Mouse (Mus musculus): ENCODE measurements at regions not wholly inside any gene's neighbourhood (a gene's known extent, or its start where the extent isn't known, plus 50 kb on each side); places are given as distances from the start of the nearest gene placed in this dataset.

- Histone ChIP-seq H3K9me3 (replicated peaks; ENCODE audit: control insufficient read depth, low read length) (no peaks in the 10 kb centered on the region), H3K27ac (ENCODE audit: low read depth) (no peak overlapping the region), H3K9ac (replicated peaks; ENCODE audit: low read depth, low read length) (no peak overlapping the region), H3K27me3 (ENCODE audit: control insufficient read depth, insufficient read depth, low read length) (no peaks in the 10 kb centered on the region), H3K36me3 (replicated peaks; ENCODE audit: control insufficient read depth, insufficient read depth, low read length) (no peaks in the 10 kb centered on the region), H3K4me3 (ENCODE audit: low read depth, low read length) (no peak overlapping the region), H3K4me1 (ENCODE audit: control insufficient read depth, insufficient read depth) (no peaks in the 10 kb centered on the region), H3K4me2 (ENCODE audit: low read depth, low read length) (no peak overlapping the region)
- ATAC-seq (ENCODE audit: insufficient read depth, low read depth) (no peak), DNase-seq (ENCODE audit: low spot score) (no peak)
- TF ChIP-seq EP300 (IDR thresholded peaks at IDR 0.05; ENCODE audit: low read depth) = no peak
- WGBS = 57% methylated on average over 1 of the region's 1 CpGs
Observed at GRCm38 (mm10) chr14:99627615-99628014, 329.1 kb downstream of the Klf5 start.

GRCm38 (mm10) chr14:99631092-99631491 lies 332.6 kb downstream of the Klf5 start:
- no peak for DNase-seq (ENCODE audit: low spot score)
- no peak overlapping the region for H3K4me2 ChIP-seq (ENCODE audit: low read depth, low read length)
- TF ChIP-seq EP300 (IDR thresholded peaks at IDR 0.05; ENCODE audit: low read depth) = no peak
- no peak for TF ChIP-seq CTCF (IDR thresholded peaks at IDR 0.05; ENCODE audit: low read depth)
- WGBS = 26% methylated on average over 10 of the region's 10 CpGs
- H3K9me3 ChIP-seq (replicated peaks; ENCODE audit: control insufficient read depth, low read length) = no peaks in the 10 kb centered on the region
- no peak overlapping the region for H3K4me3 ChIP-seq (ENCODE audit: low read depth, low read length)
- no peaks in the 10 kb centered on the region for H3K4me1 ChIP-seq (ENCODE audit: control insufficient read depth, insufficient read depth)
- H3K9ac ChIP-seq (replicated peaks; ENCODE audit: low read depth, low read length) = no peak overlapping the region
- H3K36me3 ChIP-seq (replicated peaks; ENCODE audit: control insufficient read depth, insufficient read depth, low read length) = no peaks in the 10 kb centered on the region
- no peak for ATAC-seq (ENCODE audit: insufficient read depth, low read depth)
- no peak overlapping the region for H3K27ac ChIP-seq (ENCODE audit: low read depth)
- no peaks in the 10 kb centered on the region for H3K27me3 ChIP-seq (ENCODE audit: control insufficient read depth, insufficient read depth, low read length)

GRCm38 (mm10) chr14:99632444-99632843 lies 334.0 kb downstream of the Klf5 start:
- Histone ChIP-seq H3K4me1 (ENCODE audit: control insufficient read depth, insufficient read depth) (no peaks in the 10 kb centered on the region), H3K9ac (replicated peaks; ENCODE audit: low read depth, low read length) (no peak overlapping the region), H3K4me3 (ENCODE audit: low read depth, low read length) (no peak overlapping the region), H3K4me2 (ENCODE audit: low read depth, low read length) (no peak overlapping the region), H3K27me3 (ENCODE audit: control insufficient read depth, insufficient read depth, low read length) (no peaks in the 10 kb centered on the region), H3K27ac (ENCODE audit: low read depth) (no peak overlapping the region), H3K9me3 (replicated peaks; ENCODE audit: control insufficient read depth, low read length) (no peaks in the 10 kb centered on the region), H3K36me3 (replicated peaks; ENCODE audit: control insufficient read depth, insufficient read depth, low read length) (no peaks in the 10 kb centered on the region)
- ATAC-seq (ENCODE audit: insufficient read depth, low read depth) = no peak
- TF ChIP-seq CTCF (IDR thresholded peaks at IDR 0.05; ENCODE audit: low read depth) (no peak), EP300 (IDR thresholded peaks at IDR 0.05; ENCODE audit: low read depth) (no peak)
- 56% methylated on average over 4 of the region's 4 CpGs for WGBS
- DNase-seq (ENCODE audit: low spot score) = no peak

GRCm38 (mm10) chr14:99635556-99636150 lies 337.2 kb downstream of the Klf5 start:
- Histone ChIP-seq H3K4me2 (ENCODE audit: low read depth, low read length) (no peak overlapping the region), H3K27ac (ENCODE audit: low read depth) (no peak overlapping the region), H3K4me1 (ENCODE audit: control insufficient read depth, insufficient read depth) (no peaks in the 10 kb centered on the region), H3K4me3 (ENCODE audit: low read depth, low read length) (no peak overlapping the region), H3K27me3 (ENCODE audit: control insufficient read depth, insufficient read depth, low read length) (no peaks in the 10 kb centered on the region), H3K9ac (replicated peaks; ENCODE audit: low read depth, low read length) (no peak overlapping the region), H3K9me3 (replicated peaks; ENCODE audit: control insufficient read depth, low read length) (no peaks in the 10 kb centered on the region), H3K36me3 (replicated peaks; ENCODE audit: control insufficient read depth, insufficient read depth, low read length) (no peaks in the 10 kb centered on the region)
- no peak for DNase-seq (ENCODE audit: low spot score)
- no peak for ATAC-seq (ENCODE audit: insufficient read depth, low read depth)
- WGBS = 46% methylated on average over 4 of the region's 4 CpGs
- TF ChIP-seq EP300 (IDR thresholded peaks at IDR 0.05; ENCODE audit: low read depth) (no peak), CTCF (IDR thresholded peaks at IDR 0.05; ENCODE audit: low read depth) (no peak)

GRCm38 (mm10) chr14:99641475-99642453 lies 343.3 kb downstream of the Klf5 start:
- no peaks in the 10 kb centered on the region for H3K27me3 ChIP-seq (ENCODE audit: control insufficient read depth, insufficient read depth, low read length)
- 82% methylated on average over 15 of the region's 15 CpGs for WGBS
- TF ChIP-seq EP300 (IDR thresholded peaks at IDR 0.05; ENCODE audit: low read depth) (no peak), CTCF (IDR thresholded peaks at IDR 0.05; ENCODE audit: low read depth) (no peak)

More at GRCm38 (mm10) chr14:99641475-99642453, 343.3 kb downstream of the Klf5 start:
- ATAC-seq (ENCODE audit: insufficient read depth, low read depth) = no peak
- Histone ChIP-seq H3K9me3 (replicated peaks; ENCODE audit: control insufficient read depth, low read length) (no peaks in the 10 kb centered on the region), H3K4me3 (ENCODE audit: low read depth, low read length) (no peak overlapping the region), H3K27ac (ENCODE audit: low read depth) (no peak overlapping the region), H3K4me2 (ENCODE audit: low read depth, low read length) (no peak overlapping the region), H3K9ac (replicated peaks; ENCODE audit: low read depth, low read length) (no peak overlapping the region), H3K36me3 (replicated peaks; ENCODE audit: control insufficient read depth, insufficient read depth, low read length) (no peaks in the 10 kb centered on the region), H3K4me1 (ENCODE audit: control insufficient read depth, insufficient read depth) (no peaks in the 10 kb centered on the region)
- no peak for DNase-seq (ENCODE audit: low spot score)

Measured in heart, postnatal 0 days (tissue).